Mouse (Mus musculus) yolk sac, embryonic 10.5 days (tissue): Measurements from ENCODE around the gene Gpm6b.

Experiments used
- DNase-seq: peaks from one replicate; pipeline ENCODE4 v3.0.0-alpha.2; 2017; ENCODE audit warnings: low spot score

The Gpm6b gene

GRCm38 (mm10) chrX:166304355-166304754 lies 65.6 kb downstream of the Gpm6b start:
- DNase-seq: no peak

- DNase-seq: no peak
These were observed 68.9 kb downstream of the Gpm6b start for GRCm38 (mm10) chrX:166307437-166308222.

DNA sequence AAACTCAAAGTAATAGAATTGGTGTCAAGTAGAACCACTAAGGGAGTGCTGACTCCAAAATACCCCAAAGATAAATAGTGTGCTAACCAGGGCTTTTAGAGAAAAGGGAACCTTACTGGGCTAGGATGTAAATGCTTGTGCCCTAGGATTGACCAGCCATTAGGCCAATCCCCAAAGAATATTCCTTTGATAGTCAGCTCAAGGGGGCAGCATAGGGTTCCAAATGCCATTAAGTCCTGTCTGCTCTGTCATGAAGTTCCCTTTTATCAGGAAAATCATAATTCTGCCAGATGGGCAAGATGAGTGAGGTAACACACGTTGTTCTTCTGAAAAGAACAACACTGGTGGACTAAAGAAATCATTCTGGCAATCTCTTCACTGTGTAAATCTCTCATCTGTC lies 70.1 kb downstream of the Gpm6b start:
- DNase-seq: no peak

- DNase-seq: no peak
These were observed 76.5 kb downstream of the Gpm6b start for GRCm38 (mm10) chrX:166315251-166315650.

- no peak for DNase-seq
These were observed 78.1 kb downstream of the Gpm6b start for GRCm38 (mm10) chrX:166316552-166317375.

DNA sequence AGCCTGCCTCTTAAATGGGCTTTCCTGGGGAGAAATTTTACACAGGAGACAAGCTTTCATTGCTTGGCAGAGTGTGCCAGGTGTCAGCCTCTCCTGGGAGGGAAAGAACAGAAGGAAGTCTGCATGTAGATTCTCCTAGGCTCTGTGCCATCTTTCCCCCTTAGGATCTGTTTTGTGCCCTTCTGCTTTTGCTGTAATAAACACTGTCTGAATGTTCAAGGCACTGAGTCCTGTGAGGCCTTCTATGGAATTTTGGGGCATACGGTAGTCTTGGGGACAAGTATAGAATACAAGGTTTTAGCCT lies 78.6 kb downstream of the Gpm6b start:
- DNase-seq: no peak

DNA sequence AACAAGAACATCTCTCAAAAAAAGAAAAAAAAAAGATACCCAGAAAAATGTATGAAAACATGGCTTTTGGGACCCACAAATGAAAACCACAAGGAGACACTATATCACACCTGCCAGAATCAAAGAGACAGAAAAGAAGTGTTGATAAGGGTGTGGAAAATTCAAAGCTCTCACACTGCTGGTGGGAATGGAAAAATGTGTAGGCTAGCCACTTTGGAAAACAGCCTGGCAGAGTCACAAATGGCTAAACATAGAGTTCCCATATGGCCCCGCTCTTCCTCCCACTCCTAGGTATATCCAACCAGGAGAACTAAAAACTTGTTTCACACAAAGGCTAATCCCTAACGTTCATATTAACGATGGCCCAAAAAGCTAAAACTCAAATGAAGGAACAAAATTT lies 84.5 kb downstream of the Gpm6b start:
- no peak for DNase-seq

DNA sequence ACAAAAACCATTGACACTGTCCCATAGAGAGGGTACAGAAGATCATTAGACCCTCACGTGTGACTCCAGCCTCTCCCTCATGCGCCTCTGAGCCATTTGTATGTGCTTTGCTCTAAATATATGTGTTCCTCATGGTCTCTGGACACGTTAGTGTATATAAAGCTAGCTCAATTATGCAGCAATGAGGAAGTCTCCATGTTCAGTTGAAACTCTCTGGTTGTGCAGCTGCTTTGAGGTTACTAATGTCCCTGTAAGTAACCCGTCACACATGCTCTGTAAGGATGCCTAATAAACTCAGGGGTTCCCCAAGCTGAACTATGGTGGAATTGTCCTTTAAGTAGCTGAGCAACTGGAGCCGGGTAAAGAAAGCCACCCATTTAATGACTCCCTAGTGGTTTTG lies 88.9 kb downstream of the Gpm6b start:
- no peak for DNase-seq

DNA sequence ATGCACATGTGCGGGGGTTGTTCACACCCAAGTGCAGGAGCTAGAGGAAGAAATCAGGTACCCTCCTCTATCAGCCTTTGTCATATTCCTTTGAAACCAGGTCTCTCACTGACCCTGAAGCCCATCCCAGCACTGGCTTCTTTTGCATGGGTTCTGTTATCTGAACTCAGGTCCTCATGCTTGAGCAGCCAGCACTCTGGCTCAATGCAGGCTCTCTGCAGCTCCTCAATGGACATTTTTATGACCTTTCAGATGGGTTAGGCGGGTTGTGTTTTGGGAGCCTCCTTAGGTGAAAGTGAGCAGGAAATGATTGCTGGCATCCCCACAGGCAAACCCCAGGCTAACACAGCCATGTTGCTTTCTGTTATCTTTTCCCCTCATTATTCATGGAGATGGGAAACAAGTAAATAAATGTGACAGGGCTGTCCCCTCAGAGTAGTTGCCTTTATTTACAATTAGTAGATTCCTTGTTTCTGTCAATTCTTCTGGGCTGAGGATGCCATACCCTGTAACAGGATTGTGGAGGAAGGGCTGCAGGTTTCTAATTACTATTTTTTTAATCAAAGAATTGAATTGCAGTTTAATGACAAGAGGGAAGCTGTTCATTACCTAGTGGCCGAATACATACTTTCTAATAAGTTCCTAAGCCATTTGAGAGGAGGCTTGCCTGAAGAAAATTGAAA lies 89.6 kb downstream of the Gpm6b start:
- DNase-seq: no peak

GRCm38 (mm10) chrX:166328904-166329451 lies 90.3 kb downstream of the Gpm6b start:
- no peak for DNase-seq

GRCm38 (mm10) chrX:166334516-166335136 lies 95.9 kb downstream of the Gpm6b start:
- DNase-seq: no peak

- no peak for DNase-seq
These were observed 99.6 kb downstream of the Gpm6b start for GRCm38 (mm10) chrX:166338353-166338752.

GRCm38 (mm10) chrX:166338784-166339520 lies 100.2 kb downstream of the Gpm6b start:
- DNase-seq: no peak

DNA sequence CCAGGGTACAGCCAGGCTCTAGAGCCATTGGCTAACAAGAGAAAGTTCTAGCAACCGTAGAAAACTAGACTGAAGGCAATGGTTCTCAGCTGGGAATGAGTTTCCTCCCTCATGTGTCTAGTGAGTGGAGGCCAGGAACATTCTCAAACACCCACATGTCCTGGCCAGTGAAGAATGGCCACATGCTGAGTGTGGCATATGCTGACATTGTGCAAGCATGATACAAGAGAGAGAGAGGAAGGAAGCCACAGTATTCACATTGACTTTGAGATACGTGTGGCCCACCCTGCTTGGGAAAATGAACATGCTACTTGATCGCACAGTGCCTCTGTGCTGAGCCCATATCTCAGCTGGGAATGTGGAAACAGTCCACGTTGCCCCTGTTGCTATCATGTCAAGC lies 101.2 kb downstream of the Gpm6b start:
- no peak for DNase-seq

DNA sequence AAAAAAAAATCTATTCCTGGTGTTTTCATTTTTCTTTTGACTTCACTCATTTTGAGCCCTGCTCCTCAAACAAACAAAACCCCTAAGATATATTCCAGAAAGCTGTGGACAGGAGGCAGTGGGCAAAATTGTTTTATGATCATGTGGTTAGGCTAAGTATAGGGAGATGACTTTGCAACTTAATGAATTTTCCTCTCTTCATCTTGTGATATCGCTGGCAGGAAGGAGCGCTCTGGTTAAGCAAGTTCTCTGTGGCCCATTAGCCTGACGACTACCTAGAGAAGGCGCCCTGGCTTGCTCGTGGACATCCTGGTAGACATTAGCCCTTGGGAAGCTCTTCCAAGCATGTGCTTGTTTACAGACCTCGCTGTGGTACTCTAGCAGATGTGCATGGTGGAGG lies 103.1 kb downstream of the Gpm6b start:
- no peak for DNase-seq

GRCm38 (mm10) chrX:166344228-166345015 lies 105.7 kb downstream of the Gpm6b start:
- DNase-seq: no peak

DNA sequence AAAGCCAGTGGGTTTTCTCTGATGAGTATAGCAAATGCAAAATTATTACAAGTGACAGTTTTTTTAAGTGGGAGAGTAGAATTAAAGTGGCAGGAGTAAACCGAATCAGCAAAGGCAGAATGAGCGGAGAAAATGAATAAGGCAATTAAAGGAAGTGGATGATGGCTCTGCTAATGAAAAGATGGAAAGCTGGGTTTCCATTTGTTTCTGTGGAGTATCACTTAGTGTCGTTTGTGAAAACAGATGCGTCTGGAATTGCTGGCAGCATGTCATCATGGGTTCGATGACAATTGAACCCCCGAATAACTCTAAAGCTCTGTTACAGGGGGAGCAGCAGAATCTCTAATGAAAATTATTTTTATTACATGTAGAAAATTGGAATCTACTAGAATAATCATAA lies 109.4 kb downstream of the Gpm6b start:
- no peak for DNase-seq

GRCm38 (mm10) chrX:166348634-166349033 lies 109.9 kb downstream of the Gpm6b start:
- DNase-seq: no peak

- DNase-seq: peak; percentile 13
These were observed 113.1 kb downstream of the Gpm6b start for GRCm38 (mm10) chrX:166351790-166352189.

DNA sequence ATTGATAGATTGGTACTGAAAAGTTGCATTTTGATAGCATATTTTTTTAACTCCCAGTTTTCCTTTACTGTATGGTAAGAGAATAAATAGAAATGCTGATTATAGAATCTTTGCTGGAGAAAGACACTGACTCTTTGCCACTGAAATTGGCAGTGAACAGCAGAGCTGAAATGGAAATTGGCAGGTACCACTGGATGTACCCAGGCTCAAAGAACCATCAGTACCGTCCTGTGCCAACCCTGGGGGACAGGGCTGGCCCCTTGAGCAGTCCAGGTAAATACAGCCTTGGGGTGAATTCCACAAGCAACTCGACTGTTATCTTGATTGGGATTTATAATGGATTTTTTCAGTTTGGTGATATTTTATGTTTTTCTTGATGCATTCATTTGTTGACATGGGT lies 114.7 kb downstream of the Gpm6b start:
- DNase-seq: no peak

GRCm38 (mm10) chrX:166354913-166355312 lies 116.2 kb downstream of the Gpm6b start:
- DNase-seq: no peak
